Mouse (Mus musculus) brain, embryonic 14.5 days (tissue): ENCODE measurements around the gene Oaz3.

Experiments
- CTCF ChIP-seq: fragments of 200-500 bp; IDR thresholded peaks from 2 replicates; pipeline ENCODE4 v1.5.1; 2012; ENCODE audit warnings: inconsistent platforms, mild to moderate bottlenecking, moderate library complexity, borderline replicate concordance; ENCODE audit not compliant: insufficient read depth, insufficient read length; ENCODE audit errors: extremely low read depth
- POLR2A ChIP-seq: fragments of 200-500 bp; IDR thresholded peaks from 2 replicates; pipeline ENCODE4 v1.6.1; 2012; ENCODE audit warnings: mild to moderate bottlenecking, inconsistent platforms, borderline replicate concordance; ENCODE audit not compliant: poor library complexity, insufficient read depth, insufficient read length, severe bottlenecking; ENCODE audit errors: extremely low read depth

- no peak for TF ChIP-seq POLR2A
- no peak for TF ChIP-seq CTCF
These were observed 13.3 kb upstream of the Oaz3 start for GRCm38 (mm10) chr3:94457055-94457454.
